In genomic region chr5:16922473-16922872, GRCm38 (mm10) we compare ENCODE assay signal across 17 mouse cellular contexts.
"Had no signal": no experiment of that assay in that cellular context is flagged by ENCODE, and none has a peak within 500 bp of the region (broad histone marks: within the 10 kb centered on the region; RNA-seq: fewer than 3 reads in every experiment).

No protein-coding gene starts in this region.

- H3K4me1 ChIP-seq: neural tube, embryonic 12.5 days; neural tube, embryonic 13.5 days; neural tube, embryonic 15.5 days; stomach, embryonic 15.5 days had no signal

- H3K27me3 ChIP-seq: neural tube, embryonic 12.5 days; neural tube, embryonic 13.5 days; neural tube, embryonic 15.5 days; stomach, embryonic 15.5 days had no signal

- H3K27ac ChIP-seq: neural tube, embryonic 12.5 days; neural tube, embryonic 13.5 days; neural tube, embryonic 15.5 days; stomach, embryonic 15.5 days; stomach, postnatal 0 days had no signal

- DNase-seq: retina, postnatal 1 day; right cerebral cortex, adult 18-20 months; right cerebral cortex, postnatal 14 days; right cerebral cortex, postnatal 25 days; right cerebral cortex, postnatal 4 days; spleen, adult 18-20 months; thymus, adult 18-20 months; thymus, adult 2 months; thymus, postnatal 14 days; thymus, postnatal 25 days; thymus, postnatal 36 days; thymus, postnatal 4 days had no signal

- H3K36me3 ChIP-seq: neural tube, embryonic 12.5 days; neural tube, embryonic 13.5 days; neural tube, embryonic 15.5 days; stomach, embryonic 15.5 days had no signal

- H3K9ac ChIP-seq: neural tube, embryonic 12.5 days; neural tube, embryonic 13.5 days; neural tube, embryonic 15.5 days; stomach, embryonic 15.5 days had no signal

- H3K9me3 ChIP-seq: neural tube, embryonic 12.5 days; neural tube, embryonic 13.5 days; neural tube, embryonic 15.5 days; stomach, embryonic 15.5 days had no signal

- H3K4me2 ChIP-seq: neural tube, embryonic 12.5 days; neural tube, embryonic 13.5 days; neural tube, embryonic 15.5 days; stomach, embryonic 15.5 days had no signal

- H3K4me3 ChIP-seq: neural tube, embryonic 12.5 days; neural tube, embryonic 13.5 days; neural tube, embryonic 15.5 days; stomach, embryonic 15.5 days had no signal
